Mouse (Mus musculus) left cerebral cortex, adult 18-20 months (tissue): ENCODE data around the gene Parp3. TPM values are rescaled to one million over a fixed set of nuclear protein-coding genes. Genes with fewer than 3 reads are reported as not detected.

Experiments used
- DNase-seq, 2 experiments: peaks; one replicate each; pipeline ENCODE4 v3.0.0; 2021 to 2022; ENCODE audit warnings: low spot score in 2 of 2, mixed read lengths in 1 of 2
- total RNA-seq, 2 experiments: library from RNA; stranded (reverse); gene quantifications; 2 replicates each; pipeline ENCODE4 v1.2.3; 2021

Gene Parp3
- total RNA-seq, 2 experiments from 2014 or later = 5.2 to 5.5 TPM

- peak in 1 of 2 experiments; percentile 41 for DNase-seq
Observed at GRCm38 (mm10) chr9:106459946-106460345, 16.8 kb downstream of the Parp3 start.

GRCm38 (mm10) chr9:106457920-106458319, 18.8 kb downstream of the Parp3 start:
- no peak for DNase-seq

GRCm38 (mm10) chr9:106457163-106457559, 19.6 kb downstream of the Parp3 start:
- DNase-seq = no peak

- DNase-seq = no peak
Observed at GRCm38 (mm10) chr9:106456325-106457162, 20.2 kb downstream of the Parp3 start.

- peak in 1 of 2 experiments; percentile 38 for DNase-seq
Observed at GRCm38 (mm10) chr9:106454888-106455681, 21.7 kb downstream of the Parp3 start.

- DNase-seq = no peak
Observed at GRCm38 (mm10) chr9:106454071-106454761, 22.5 kb downstream of the Parp3 start.

GRCm38 (mm10) chr9:106453271-106454070, 23.3 kb downstream of the Parp3 start, which contains the start of gene Pcbp4:
Pcbp4 (plus strand) TSS chr9:106453291.
- peak; percentile 49 to 54 for DNase-seq

GRCm38 (mm10) chr9:106452821-106453220, 23.9 kb downstream of the Parp3 start:
- DNase-seq = peak in 1 of 2 experiments; percentile 46

GRCm38 (mm10) chr9:106452351-106452750, 24.4 kb downstream of the Parp3 start:
- no peak for DNase-seq

- no peak for DNase-seq
Observed at GRCm38 (mm10) chr9:106451899-106452298, 24.9 kb downstream of the Parp3 start.

- no peak for DNase-seq
Observed at GRCm38 (mm10) chr9:106451298-106451697, 25.5 kb downstream of the Parp3 start.

GRCm38 (mm10) chr9:106450661-106451060, 26.1 kb downstream of the Parp3 start:
- no peak for DNase-seq

- no peak for DNase-seq
Observed at GRCm38 (mm10) chr9:106449947-106450346, 26.8 kb downstream of the Parp3 start.

GRCm38 (mm10) chr9:106448498-106449031, 28.2 kb downstream of the Parp3 start:
- peak; percentile 68 to 79 for DNase-seq

- no peak for DNase-seq
Observed at GRCm38 (mm10) chr9:106447951-106448350, 28.8 kb downstream of the Parp3 start.

- peak; percentile 91 to 94 for DNase-seq
Observed at GRCm38 (mm10) chr9:106447348-106447747, 29.4 kb downstream of the Parp3 start, which contains the start of the genes Abhd14b and Abhd14a. Abhd14b (plus strand) TSS chr9:106447459. Abhd14a (minus strand) TSS chr9:106447678.

- DNase-seq = no peak
Observed at GRCm38 (mm10) chr9:106444836-106445235, 31.9 kb downstream of the Parp3 start.

- no peak for DNase-seq
Observed at GRCm38 (mm10) chr9:106442680-106443079, 34.1 kb downstream of the Parp3 start.

GRCm38 (mm10) chr9:106436566-106436965, 40.2 kb downstream of the Parp3 start:
- DNase-seq = no peak

GRCm38 (mm10) chr9:106433389-106433788, 43.4 kb downstream of the Parp3 start:
- DNase-seq = peak; percentile 56 to 67
